Mouse (Mus musculus): ENCODE measurements around the gene Olfr1015. TPM values are rescaled to one million over a fixed set of nuclear protein-coding genes. Genes with fewer than 3 reads are reported as not detected.

The Olfr1015 gene
- not detected for polyA plus RNA-seq (2014; fragmentation: Illumina TruSeq; extraction: RNeasy Lipid Tissue Mini Kit (QIAGEN cat#74804); ENCODE audit: low read depth, low replicate concordance)

GRCm38 (mm10) chr2:85781717-85782116 is at the start of gene Olfr1015:
TSS of gene Olfr1015 (plus strand) at chr2:85782017.

DNA sequence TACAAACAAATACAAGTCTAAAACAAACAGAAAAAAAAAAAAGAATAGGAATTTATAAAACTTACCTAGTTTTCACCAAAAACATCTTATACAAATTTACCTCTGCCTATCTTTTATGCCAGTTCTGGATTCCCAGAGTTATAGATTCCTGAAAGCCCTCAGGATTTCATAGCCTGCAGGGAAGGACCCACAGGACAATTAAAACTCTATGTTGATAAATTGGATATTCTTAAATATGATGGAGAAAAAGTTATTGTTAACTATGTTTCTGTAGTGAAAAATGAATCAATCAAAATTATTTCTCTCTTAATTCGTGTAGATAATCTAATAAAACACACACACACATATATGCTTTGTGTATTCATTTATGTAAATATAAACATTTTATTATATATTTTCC is 19.2 kb upstream of the Olfr1015 start, which contains the start of gene Olfr1012:
Gene Olfr1012, minus strand, starts transcription at position 101 of the 400 bp plus-strand sequence.

DNA sequence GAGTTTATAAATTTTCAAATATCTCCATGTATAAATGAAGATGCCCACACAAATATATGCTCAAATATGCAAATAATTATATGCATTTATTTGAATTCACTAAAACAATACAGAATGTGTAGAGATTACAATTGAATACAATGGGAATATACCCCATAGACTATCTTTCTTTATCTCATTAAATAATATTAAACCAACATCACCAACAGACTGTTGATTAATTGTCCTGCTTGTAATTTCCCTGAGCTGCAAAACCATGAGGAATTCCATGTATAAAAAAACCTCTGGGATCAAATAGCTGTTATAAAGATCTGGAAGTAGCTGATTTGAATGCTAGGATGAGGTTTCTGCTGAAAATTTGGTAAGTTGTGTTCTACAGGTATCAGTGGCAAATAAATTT is 15.0 kb upstream of the Olfr1015 start, which contains the start of gene Olfr1013:
Gene Olfr1013, plus strand, starts transcription at position 301 of the 400 bp plus-strand sequence.

DNA sequence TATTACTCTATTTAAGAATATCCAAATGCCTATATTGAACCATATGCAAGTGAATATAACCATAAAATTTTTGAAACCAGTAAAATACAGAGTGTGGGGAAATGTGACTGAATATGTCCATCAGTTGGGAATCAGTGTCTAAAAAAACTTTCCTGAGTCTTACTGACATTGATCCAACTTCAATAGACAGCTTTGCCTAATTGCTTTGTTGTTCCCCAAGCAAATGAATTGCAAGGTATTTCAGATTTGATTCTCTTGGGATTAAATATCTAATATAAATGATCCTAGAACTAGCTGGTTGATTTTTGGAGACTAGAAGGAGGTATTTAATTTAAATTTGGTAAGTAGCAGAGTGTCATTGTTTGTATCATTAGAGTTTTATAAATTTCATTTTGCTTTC is 9.4 kb upstream of the Olfr1015 start, which contains the start of gene Olfr1014:
Gene Olfr1014, plus strand, starts transcription at position 301 of the 400 bp plus-strand sequence.

DNA sequence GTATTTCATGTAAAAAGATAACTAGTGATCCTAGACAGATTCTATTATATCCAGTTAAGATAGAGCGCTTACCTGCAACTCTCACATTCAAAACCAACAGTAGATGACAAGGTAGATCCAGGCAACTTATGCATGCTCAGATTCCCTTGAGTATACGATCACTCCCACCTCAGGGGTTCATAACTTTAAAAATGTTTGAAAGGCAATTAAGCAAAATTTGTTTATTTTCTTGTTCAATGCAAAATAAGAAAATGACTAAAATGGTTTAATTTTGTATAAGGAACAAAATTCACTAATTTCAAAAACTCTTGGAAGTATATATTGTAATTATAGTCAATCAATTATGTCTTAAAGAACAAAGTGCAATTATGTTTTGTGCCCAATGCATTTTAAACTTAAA is 20.6 kb downstream of the Olfr1015 start, which contains the start of gene Olfr1016:
Gene Olfr1016, minus strand, starts transcription at position 101 of the 400 bp plus-strand sequence.

DNA sequence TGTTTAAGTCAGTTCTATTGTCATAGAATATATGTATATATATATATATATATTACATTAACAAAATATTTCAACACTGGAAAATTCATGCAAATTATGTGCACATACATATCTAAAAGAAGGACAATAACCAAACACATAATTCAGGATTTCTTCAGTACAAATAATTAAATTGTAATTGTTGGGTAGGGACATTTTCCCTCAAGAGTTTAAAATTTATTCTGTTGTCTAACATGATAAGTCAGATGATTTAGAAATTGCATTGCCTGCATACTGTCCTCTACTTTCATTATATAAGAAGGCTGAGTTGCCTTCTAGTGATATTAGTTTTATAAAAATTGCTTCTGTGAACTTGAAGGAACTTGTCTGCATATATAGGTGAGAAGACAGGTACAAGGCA is 36.4 kb downstream of the Olfr1015 start, which contains the start of gene Olfr1018:
Gene Olfr1018, plus strand, starts transcription at position 301 of the 400 bp plus-strand sequence.

Other genes with a start within 250 kb of the Olfr1015 start
- gene Olfr996, start 202.8 kb upstream of the Olfr1015 start, polyA plus RNA-seq (2014; fragmentation: Illumina TruSeq; extraction: RNeasy Lipid Tissue Mini Kit (QIAGEN cat#74804); ENCODE audit: low read depth, low replicate concordance) = not detected
- gene Olfr998, start 193.1 kb upstream of the Olfr1015 start, polyA plus RNA-seq (2014; fragmentation: Illumina TruSeq; extraction: RNeasy Lipid Tissue Mini Kit (QIAGEN cat#74804); ENCODE audit: low read depth, low replicate concordance) = not detected
- not detected for gene Olfr1000, start 170.1 kb upstream of the Olfr1015 start, polyA plus RNA-seq (2014; fragmentation: Illumina TruSeq; extraction: RNeasy Lipid Tissue Mini Kit (QIAGEN cat#74804); ENCODE audit: low read depth, low replicate concordance)
- not detected for gene Olfr1002, start 131.3 kb upstream of the Olfr1015 start, polyA plus RNA-seq (2014; fragmentation: Illumina TruSeq; extraction: RNeasy Lipid Tissue Mini Kit (QIAGEN cat#74804); ENCODE audit: low read depth, low replicate concordance)
- gene Olfr154, start 117.6 kb upstream of the Olfr1015 start, polyA plus RNA-seq (2014; fragmentation: Illumina TruSeq; extraction: RNeasy Lipid Tissue Mini Kit (QIAGEN cat#74804); ENCODE audit: low read depth, low replicate concordance) = not detected
- gene Olfr1006, start 103.2 kb upstream of the Olfr1015 start, polyA plus RNA-seq (2014; fragmentation: Illumina TruSeq; extraction: RNeasy Lipid Tissue Mini Kit (QIAGEN cat#74804); ENCODE audit: low read depth, low replicate concordance) = not detected
- gene Olfr1008, start 92.6 kb upstream of the Olfr1015 start, polyA plus RNA-seq (2014; fragmentation: Illumina TruSeq; extraction: RNeasy Lipid Tissue Mini Kit (QIAGEN cat#74804); ENCODE audit: low read depth, low replicate concordance) = not detected
- gene Olfr1009, start 66.6 kb upstream of the Olfr1015 start, polyA plus RNA-seq (2014; fragmentation: Illumina TruSeq; extraction: RNeasy Lipid Tissue Mini Kit (QIAGEN cat#74804); ENCODE audit: low read depth, low replicate concordance) = not detected
- not detected for gene Olfr1012, start 19.3 kb upstream of the Olfr1015 start, polyA plus RNA-seq (2014; fragmentation: Illumina TruSeq; extraction: RNeasy Lipid Tissue Mini Kit (QIAGEN cat#74804); ENCODE audit: low read depth, low replicate concordance)
- gene Olfr1013, start 14.9 kb upstream of the Olfr1015 start, polyA plus RNA-seq (2014; fragmentation: Illumina TruSeq; extraction: RNeasy Lipid Tissue Mini Kit (QIAGEN cat#74804); ENCODE audit: low read depth, low replicate concordance) = not detected
- not detected for gene Olfr1014, start 9.3 kb upstream of the Olfr1015 start, polyA plus RNA-seq (2014; fragmentation: Illumina TruSeq; extraction: RNeasy Lipid Tissue Mini Kit (QIAGEN cat#74804); ENCODE audit: low read depth, low replicate concordance)
- gene Olfr1016, start 20.5 kb downstream of the Olfr1015 start, polyA plus RNA-seq (2014; fragmentation: Illumina TruSeq; extraction: RNeasy Lipid Tissue Mini Kit (QIAGEN cat#74804); ENCODE audit: low read depth, low replicate concordance) = not detected
- gene Olfr1018, start 36.5 kb downstream of the Olfr1015 start, polyA plus RNA-seq (2014; fragmentation: Illumina TruSeq; extraction: RNeasy Lipid Tissue Mini Kit (QIAGEN cat#74804); ENCODE audit: low read depth, low replicate concordance) = not detected
- gene Olfr1019, start 63.5 kb downstream of the Olfr1015 start, polyA plus RNA-seq (2014; fragmentation: Illumina TruSeq; extraction: RNeasy Lipid Tissue Mini Kit (QIAGEN cat#74804); ENCODE audit: low read depth, low replicate concordance) = not detected
- not detected for gene Olfr1020, start 65.0 kb downstream of the Olfr1015 start, polyA plus RNA-seq (2014; fragmentation: Illumina TruSeq; extraction: RNeasy Lipid Tissue Mini Kit (QIAGEN cat#74804); ENCODE audit: low read depth, low replicate concordance)
- not detected for gene Olfr1022, start 86.6 kb downstream of the Olfr1015 start, polyA plus RNA-seq (2014; fragmentation: Illumina TruSeq; extraction: RNeasy Lipid Tissue Mini Kit (QIAGEN cat#74804); ENCODE audit: low read depth, low replicate concordance)
- gene Olfr1023, start 103.6 kb downstream of the Olfr1015 start, polyA plus RNA-seq (2014; fragmentation: Illumina TruSeq; extraction: RNeasy Lipid Tissue Mini Kit (QIAGEN cat#74804); ENCODE audit: low read depth, low replicate concordance) = not detected
- gene Olfr1024, start 123.0 kb downstream of the Olfr1015 start, polyA plus RNA-seq (2014; fragmentation: Illumina TruSeq; extraction: RNeasy Lipid Tissue Mini Kit (QIAGEN cat#74804); ENCODE audit: low read depth, low replicate concordance) = not detected
- not detected for gene Olfr1025-ps1, start 133.2 kb downstream of the Olfr1015 start, polyA plus RNA-seq (2014; fragmentation: Illumina TruSeq; extraction: RNeasy Lipid Tissue Mini Kit (QIAGEN cat#74804); ENCODE audit: low read depth, low replicate concordance)
- not detected for gene Olfr1026, start 139.5 kb downstream of the Olfr1015 start, polyA plus RNA-seq (2014; fragmentation: Illumina TruSeq; extraction: RNeasy Lipid Tissue Mini Kit (QIAGEN cat#74804); ENCODE audit: low read depth, low replicate concordance)
- gene Olfr1028, start 168.4 kb downstream of the Olfr1015 start, polyA plus RNA-seq (2014; fragmentation: Illumina TruSeq; extraction: RNeasy Lipid Tissue Mini Kit (QIAGEN cat#74804); ENCODE audit: low read depth, low replicate concordance) = not detected
- gene Olfr1029, start 191.9 kb downstream of the Olfr1015 start, polyA plus RNA-seq (2014; fragmentation: Illumina TruSeq; extraction: RNeasy Lipid Tissue Mini Kit (QIAGEN cat#74804); ENCODE audit: low read depth, low replicate concordance) = not detected
- not detected for gene Olfr1030, start 197.3 kb downstream of the Olfr1015 start, polyA plus RNA-seq (2014; fragmentation: Illumina TruSeq; extraction: RNeasy Lipid Tissue Mini Kit (QIAGEN cat#74804); ENCODE audit: low read depth, low replicate concordance)
- gene Olfr1031, start 208.3 kb downstream of the Olfr1015 start, polyA plus RNA-seq (2014; fragmentation: Illumina TruSeq; extraction: RNeasy Lipid Tissue Mini Kit (QIAGEN cat#74804); ENCODE audit: low read depth, low replicate concordance) = not detected
- gene Olfr1032, start 223.5 kb downstream of the Olfr1015 start, polyA plus RNA-seq (2014; fragmentation: Illumina TruSeq; extraction: RNeasy Lipid Tissue Mini Kit (QIAGEN cat#74804); ENCODE audit: low read depth, low replicate concordance) = not detected
- 4.8 TPM for gene Olfr1033, start 238.6 kb downstream of the Olfr1015 start, polyA plus RNA-seq (2014; fragmentation: Illumina TruSeq; extraction: RNeasy Lipid Tissue Mini Kit (QIAGEN cat#74804); ENCODE audit: low read depth, low replicate concordance)

Data from heart, adult 10 weeks (tissue).